Mouse (Mus musculus): ENCODE results near the gene Dglucy. TPM values are rescaled to one million over a fixed set of nuclear protein-coding genes. Genes with fewer than 3 reads are reported as not detected.
"Not testable (repeated sequence)": the region's sequence is repeated elsewhere in the genome, so short reads cannot be mapped to it uniquely, and the experiment has no call there.

The Dglucy gene
- polyA plus RNA-seq, 1 experiment, result 7.4 TPM

GRCm38 (mm10) chr12:100781428-100782120, 2.7 kb downstream of the Dglucy start:
- H3K4me3 ChIP-seq (replicated peaks; ENCODE audit: insufficient read depth, low read depth, low read length), result no peak overlapping the region
- no peak overlapping the region for H3K27ac ChIP-seq (ENCODE audit: insufficient read depth, low read length)
- DNase-seq, result no peak
- no peaks in the 10 kb centered on the region for H3K27me3 ChIP-seq (ENCODE audit: control insufficient read depth, insufficient read depth, low read length)
- no peak for TF ChIP-seq CTCF (IDR thresholded peaks at IDR 0.05; ENCODE audit: borderline replicate concordance, insufficient read depth, low read depth, low read length)
- TF ChIP-seq POLR2A (IDR thresholded peaks at IDR 0.05; ENCODE audit: borderline replicate concordance, insufficient read depth, low read length), result no peak
- 86% methylated on average over 13 of the region's 13 CpGs for WGBS
- H3K4me1 ChIP-seq (ENCODE audit: control insufficient read depth, insufficient read depth, low read length), result peaks cover 8% of the 10 kb centered on the region

DNA sequence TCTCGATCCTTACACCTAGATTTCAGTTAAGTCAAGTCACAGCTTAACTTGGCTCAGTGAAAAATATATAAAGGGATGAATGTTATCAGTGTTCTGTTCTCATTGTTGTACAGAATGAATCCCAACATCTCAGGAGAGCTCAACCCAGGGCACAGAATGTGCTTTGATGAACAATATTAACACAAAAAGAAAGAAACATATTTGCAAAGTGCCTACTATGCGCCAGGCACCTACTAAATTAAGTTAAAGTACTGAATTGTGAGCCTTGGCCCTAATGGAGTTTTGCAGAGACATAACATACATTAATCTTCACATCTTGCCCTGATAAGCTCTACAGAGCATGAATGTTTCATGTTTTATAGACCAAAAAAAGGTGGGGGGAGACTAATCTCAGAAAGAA, 5.3 kb downstream of the Dglucy start:
- DNase-seq, result no peak
- 84% methylated on average over 2 of the region's 2 CpGs for WGBS

DNA sequence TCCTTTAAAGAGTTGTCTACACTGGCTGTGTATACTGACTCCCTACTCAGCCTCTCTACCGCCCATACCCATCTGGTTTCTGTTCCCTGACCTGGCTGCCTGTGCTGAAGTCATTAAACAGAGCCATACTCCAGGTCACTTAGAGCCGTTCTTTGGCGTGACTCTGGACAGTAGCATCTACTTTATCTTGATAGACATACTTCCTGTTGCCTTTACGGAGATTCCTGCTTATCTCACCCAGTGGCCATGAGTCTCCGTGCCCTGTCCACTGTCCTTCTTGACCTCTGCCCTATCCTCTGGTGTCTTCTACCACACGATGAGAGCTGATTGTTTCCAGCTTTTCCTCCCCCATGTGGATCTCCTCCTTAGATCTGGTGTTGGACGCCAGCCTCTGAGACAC, 6.5 kb downstream of the Dglucy start:
- H3K27ac ChIP-seq (ENCODE audit: insufficient read depth, low read length), result no peak overlapping the region
- no peaks in the 10 kb centered on the region for H3K4me1 ChIP-seq (ENCODE audit: control insufficient read depth, insufficient read depth, low read length)
- H3K27me3 ChIP-seq (ENCODE audit: control insufficient read depth, insufficient read depth, low read length), result no peaks in the 10 kb centered on the region
- no peak for DNase-seq
- H3K4me3 ChIP-seq (replicated peaks; ENCODE audit: insufficient read depth, low read depth, low read length), result no peak overlapping the region
- WGBS, result 71% methylated on average over 7 of the region's 7 CpGs
- TF ChIP-seq CTCF (IDR thresholded peaks at IDR 0.05; ENCODE audit: borderline replicate concordance, insufficient read depth, low read depth, low read length) (no peak), POLR2A (IDR thresholded peaks at IDR 0.05; ENCODE audit: borderline replicate concordance, insufficient read depth, low read length) (no peak)

More for the DNA sequence above, 5.3 kb downstream of the Dglucy start:
- Histone ChIP-seq H3K4me1 (ENCODE audit: control insufficient read depth, insufficient read depth, low read length) (peaks cover 8% of the 10 kb centered on the region), H3K27ac (ENCODE audit: insufficient read depth, low read length) (no peak overlapping the region), H3K27me3 (ENCODE audit: control insufficient read depth, insufficient read depth, low read length) (no peaks in the 10 kb centered on the region), H3K4me3 (replicated peaks; ENCODE audit: insufficient read depth, low read depth, low read length) (no peak overlapping the region)
- TF ChIP-seq CTCF (IDR thresholded peaks at IDR 0.05; ENCODE audit: borderline replicate concordance, insufficient read depth, low read depth, low read length), result no peak
- no peak for TF ChIP-seq POLR2A (IDR thresholded peaks at IDR 0.05; ENCODE audit: borderline replicate concordance, insufficient read depth, low read length)

DNA sequence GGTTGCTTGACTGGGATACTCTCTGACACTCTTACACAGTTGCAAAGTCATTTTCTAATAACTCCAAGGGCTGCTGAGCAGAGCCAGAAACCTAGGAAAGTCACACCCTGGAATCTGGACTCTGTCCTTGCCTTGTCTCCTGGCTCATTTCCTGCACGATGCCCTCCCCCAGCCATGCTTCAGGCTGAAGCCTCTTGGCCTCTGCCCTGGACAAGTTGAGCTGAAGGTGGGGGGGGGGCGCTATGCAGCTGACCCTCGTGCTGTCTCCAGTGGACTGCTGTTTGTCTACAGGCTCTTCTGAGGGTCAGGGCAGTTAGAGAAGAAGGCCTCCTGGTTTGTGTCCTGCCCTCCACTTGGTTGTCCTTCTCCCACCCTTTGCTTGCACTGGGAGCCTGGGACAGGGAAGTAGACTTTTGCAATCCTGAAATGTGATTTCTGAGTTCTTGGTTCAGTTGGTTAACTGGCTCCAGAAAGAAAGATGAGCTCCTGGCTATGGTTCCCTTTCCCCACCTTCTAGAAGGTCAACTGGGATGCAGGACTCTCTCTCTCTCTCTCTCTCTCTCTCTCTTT, 11.2 kb downstream of the Dglucy start:
- TF ChIP-seq POLR2A (IDR thresholded peaks at IDR 0.05; ENCODE audit: borderline replicate concordance, insufficient read depth, low read length), result no peak
- no peak for TF ChIP-seq CTCF (IDR thresholded peaks at IDR 0.05; ENCODE audit: borderline replicate concordance, insufficient read depth, low read depth, low read length)
- Histone ChIP-seq H3K4me1 (ENCODE audit: control insufficient read depth, insufficient read depth, low read length) (no peaks in the 10 kb centered on the region), H3K27me3 (ENCODE audit: control insufficient read depth, insufficient read depth, low read length) (no peaks in the 10 kb centered on the region), H3K27ac (ENCODE audit: insufficient read depth, low read length) (no peak overlapping the region), H3K4me3 (replicated peaks; ENCODE audit: insufficient read depth, low read depth, low read length) (no peak overlapping the region)
- DNase-seq, result no peak
- WGBS, result 52% methylated on average over 3 of the region's 3 CpGs

DNA sequence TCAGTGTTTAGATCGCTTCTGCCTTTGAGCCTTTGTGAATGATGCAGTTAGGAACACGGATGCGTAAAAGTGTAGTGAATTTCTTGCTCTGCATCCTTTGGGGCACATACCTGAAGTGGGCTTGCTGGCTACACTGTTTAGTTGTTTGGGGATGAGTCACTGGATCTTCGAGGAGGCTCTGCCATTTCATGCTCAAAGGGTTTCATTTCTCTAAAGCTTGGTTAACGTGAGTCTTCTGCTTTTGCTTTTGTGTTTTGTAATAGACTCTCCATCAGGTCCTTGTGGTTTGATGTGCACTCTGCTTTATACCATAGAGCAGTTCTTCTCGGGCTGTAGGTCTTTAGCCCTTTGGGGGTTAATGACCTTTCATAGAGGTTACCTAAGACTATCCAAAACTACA, 12.6 kb downstream of the Dglucy start:
- Histone ChIP-seq H3K4me3 (replicated peaks; ENCODE audit: insufficient read depth, low read depth, low read length) (no peak overlapping the region), H3K27me3 (ENCODE audit: control insufficient read depth, insufficient read depth, low read length) (no peaks in the 10 kb centered on the region), H3K27ac (ENCODE audit: insufficient read depth, low read length) (no peak overlapping the region), H3K4me1 (ENCODE audit: control insufficient read depth, insufficient read depth, low read length) (no peaks in the 10 kb centered on the region)
- TF ChIP-seq POLR2A (IDR thresholded peaks at IDR 0.05; ENCODE audit: borderline replicate concordance, insufficient read depth, low read length) (no peak), CTCF (IDR thresholded peaks at IDR 0.05; ENCODE audit: borderline replicate concordance, insufficient read depth, low read depth, low read length) (no peak)
- 87% methylated on average over 6 of the region's 6 CpGs for WGBS
- DNase-seq, result no peak

GRCm38 (mm10) chr12:100794450-100795230, 15.8 kb downstream of the Dglucy start:
- TF ChIP-seq CTCF (IDR thresholded peaks at IDR 0.05; ENCODE audit: borderline replicate concordance, insufficient read depth, low read depth, low read length) (no peak), POLR2A (IDR thresholded peaks at IDR 0.05; ENCODE audit: borderline replicate concordance, insufficient read depth, low read length) (no peak)
- DNase-seq, result no peak
- WGBS, result 64% methylated on average over 7 of the region's 7 CpGs
- Histone ChIP-seq H3K27ac (ENCODE audit: insufficient read depth, low read length) (no peak overlapping the region), H3K4me3 (replicated peaks; ENCODE audit: insufficient read depth, low read depth, low read length) (no peak overlapping the region), H3K4me1 (ENCODE audit: control insufficient read depth, insufficient read depth, low read length) (no peaks in the 10 kb centered on the region), H3K27me3 (ENCODE audit: control insufficient read depth, insufficient read depth, low read length) (no peaks in the 10 kb centered on the region)

GRCm38 (mm10) chr12:100795390-100796036, 16.7 kb downstream of the Dglucy start:
- 88% methylated on average over 7 of the region's 7 CpGs for WGBS
- H3K4me3 ChIP-seq (replicated peaks; ENCODE audit: insufficient read depth, low read depth, low read length), result no peak overlapping the region
- H3K27ac ChIP-seq (ENCODE audit: insufficient read depth, low read length), result no peak overlapping the region
- TF ChIP-seq CTCF (IDR thresholded peaks at IDR 0.05; ENCODE audit: borderline replicate concordance, insufficient read depth, low read depth, low read length) (no peak), POLR2A (IDR thresholded peaks at IDR 0.05; ENCODE audit: borderline replicate concordance, insufficient read depth, low read length) (no peak)
- H3K27me3 ChIP-seq (ENCODE audit: control insufficient read depth, insufficient read depth, low read length), result no peaks in the 10 kb centered on the region
- no peaks in the 10 kb centered on the region for H3K4me1 ChIP-seq (ENCODE audit: control insufficient read depth, insufficient read depth, low read length)
- DNase-seq, result no peak

GRCm38 (mm10) chr12:100803391-100803790, 24.5 kb downstream of the Dglucy start:
- not testable (repeated sequence) for H3K4me1 ChIP-seq (ENCODE audit: control insufficient read depth, insufficient read depth, low read length); H3K27ac ChIP-seq (ENCODE audit: insufficient read depth, low read length); H3K27me3 ChIP-seq (ENCODE audit: control insufficient read depth, insufficient read depth, low read length); H3K4me3 ChIP-seq (replicated peaks; ENCODE audit: insufficient read depth, low read depth, low read length); DNase-seq
- 94% methylated on average over 19 of the region's 19 CpGs for WGBS

Data from cerebellum, adult 2 months (tissue).